Mouse (Mus musculus) hindbrain, embryonic 14.5 days (tissue): ENCODE measurements around the gene Glrp1. TPM values are rescaled to one million over a fixed set of nuclear protein-coding genes. Genes with fewer than 3 reads are reported as not detected.

Source experiments
- polyA plus RNA-seq: library from polyadenylated mRNA; unstranded; fragments of >200 nt; fragmentation: Nextera tagmentation; extraction: Ambion mirVana; gene quantifications from 2 replicates; pipeline ENCODE4 v1.2.1, GENCODE M21; 2014

The Glrp1 gene
- polyA plus RNA-seq, 1 experiment from 2014 or later, result not detected

Other genes with a start within 250 kb of the Glrp1 start
- 64.1 and 64.5 TPM in 2 replicates for gene Hjurp, start 232.4 kb downstream of the Glrp1 start, polyA plus RNA-seq
- gene Trpm8, start 232.4 kb downstream of the Glrp1 start, polyA plus RNA-seq, result 0.10 and 0.17 TPM in 2 replicates
- gene Spp2, start 103.1 kb downstream of the Glrp1 start, polyA plus RNA-seq, result 0.64 TPM in 1 of 2 replicates, not detected in the other
- 23.0 and 26.2 TPM in 2 replicates for gene Arl4c, start 192.2 kb upstream of the Glrp1 start, polyA plus RNA-seq